Mouse (Mus musculus) neutrophil, adult 5-6 weeks (primary cell): ENCODE data around the gene Csrp2. TPM values are rescaled to one million over a fixed set of nuclear protein-coding genes. Genes with fewer than 3 reads are reported as not detected.
A peak's percentile ranks its signal among the peaks of the same experiment; 100 is the strongest.

ENCODE experiments used
- ATAC-seq: fragments of 151-379, 151-347 bp; 2 replicates; pipeline ENCODE4 v1.8.0; 2017; ENCODE audit warnings: mild to moderate bottlenecking, moderate TSS enrichment; ENCODE audit not compliant: insufficient number of reproducible peaks, poor library complexity, low FRiP score, severe bottlenecking; ENCODE audit errors: extremely low read depth
- total RNA-seq: library from RNA; stranded (forward); fragments of 200-1000 nt; gene quantifications from 2 replicates; pipeline ENCODE4 v1.2.3, GENCODE M21; 2017

Gene Csrp2
- 24.8 and 36.5 TPM in 2 replicates for total RNA-seq

DNA sequence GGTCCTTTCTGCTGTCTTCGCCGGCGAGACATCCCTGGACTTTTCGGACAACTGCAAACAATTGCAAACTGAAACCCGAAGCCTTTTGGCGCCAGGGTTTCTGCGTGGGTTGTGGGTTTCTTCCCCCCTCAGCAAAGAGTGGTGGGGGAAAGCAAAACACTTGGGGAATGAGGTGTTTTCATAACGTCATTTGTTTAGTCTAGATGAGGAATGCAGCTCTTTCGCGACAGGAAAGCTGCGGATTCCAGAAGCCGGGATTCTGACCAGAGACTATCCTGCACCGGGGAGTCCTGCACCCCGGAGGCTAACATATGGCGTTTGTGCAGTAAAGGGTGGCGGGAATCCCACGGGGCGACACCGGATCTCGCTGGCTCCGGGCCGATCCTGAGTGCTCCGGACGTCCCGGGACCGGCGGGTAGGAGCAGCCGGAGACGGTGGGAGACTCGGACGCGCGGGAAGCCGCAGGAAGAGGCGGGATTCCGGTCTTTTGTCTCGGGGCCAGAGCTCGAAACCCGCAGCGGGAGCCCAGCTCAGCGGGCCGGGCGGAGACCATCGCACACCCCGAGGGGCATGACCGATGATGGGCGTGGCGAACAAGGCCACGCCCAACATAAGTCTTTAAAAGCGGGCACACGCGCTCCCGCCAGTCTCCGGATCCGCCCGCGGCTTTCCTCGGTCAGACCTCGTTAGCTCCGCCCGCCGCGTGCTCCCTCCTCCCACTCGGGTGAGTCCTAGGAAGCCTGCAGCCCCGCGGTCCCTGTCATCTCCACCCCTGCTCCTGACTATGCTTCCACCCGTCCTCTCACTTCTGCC lies at the start of gene Csrp2:
TSS of gene Csrp2 (plus strand) at position 259 of the 813 bp plus-strand sequence.
- ATAC-seq, result peak; percentile 80

DNA sequence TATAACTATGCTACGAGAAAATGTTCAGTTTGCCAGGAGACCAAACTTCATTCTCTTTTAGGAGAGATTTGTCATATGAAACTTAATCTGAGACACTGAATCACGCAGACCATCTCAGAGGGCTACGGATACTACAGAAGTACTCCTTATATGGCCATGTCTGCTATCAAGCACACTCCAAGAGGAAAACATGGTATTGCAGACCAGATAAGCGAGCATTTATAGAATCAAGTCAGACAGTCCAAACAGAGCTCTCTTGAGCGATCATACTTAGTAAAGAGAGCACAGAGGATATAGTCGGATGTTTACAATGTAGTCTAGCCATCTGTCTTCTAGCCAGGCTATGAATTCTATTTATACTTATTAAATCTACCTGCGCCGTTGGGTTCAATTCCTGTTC lies 44.7 kb upstream of the Csrp2 start:
- no peak for ATAC-seq

DNA sequence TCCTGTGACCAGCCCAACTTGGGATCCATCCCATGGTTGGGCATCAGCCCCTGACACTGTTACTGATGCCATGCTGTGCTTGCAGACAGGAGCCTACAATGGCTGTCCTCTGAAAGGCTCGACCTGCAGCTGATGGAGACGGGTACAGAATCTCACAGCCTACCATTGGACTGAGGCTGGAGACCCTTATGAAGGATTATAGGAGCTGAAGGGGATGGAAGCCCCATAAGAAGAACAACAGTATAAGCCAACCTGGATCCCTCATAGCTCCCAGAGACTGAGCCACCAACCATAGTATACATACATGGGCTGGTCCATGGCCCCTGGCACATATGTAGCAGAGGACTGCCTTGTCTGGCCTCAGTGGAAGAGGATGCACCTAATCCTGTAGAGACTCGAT lies 42.6 kb upstream of the Csrp2 start:
- no peak for ATAC-seq

DNA sequence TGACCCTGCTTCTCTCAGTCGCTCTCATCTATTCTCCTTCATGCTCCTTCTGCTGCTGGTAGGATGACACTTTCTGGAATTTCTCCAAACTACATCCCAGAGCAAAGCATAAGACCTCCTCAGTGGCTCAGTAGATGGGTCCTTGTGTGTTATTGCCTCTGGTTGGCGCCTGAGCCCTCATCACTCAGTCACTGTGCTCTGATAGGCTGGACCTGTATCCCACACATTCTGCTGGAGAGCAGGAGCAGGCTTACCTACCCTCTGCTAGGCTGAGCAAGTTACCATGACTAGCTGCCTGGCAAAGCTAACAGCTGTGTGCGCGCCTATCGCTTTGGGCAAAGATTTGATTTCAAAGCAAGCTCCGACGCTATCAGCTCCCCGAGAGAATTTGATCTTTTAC lies 41.7 kb upstream of the Csrp2 start:
- ATAC-seq, result no peak

DNA sequence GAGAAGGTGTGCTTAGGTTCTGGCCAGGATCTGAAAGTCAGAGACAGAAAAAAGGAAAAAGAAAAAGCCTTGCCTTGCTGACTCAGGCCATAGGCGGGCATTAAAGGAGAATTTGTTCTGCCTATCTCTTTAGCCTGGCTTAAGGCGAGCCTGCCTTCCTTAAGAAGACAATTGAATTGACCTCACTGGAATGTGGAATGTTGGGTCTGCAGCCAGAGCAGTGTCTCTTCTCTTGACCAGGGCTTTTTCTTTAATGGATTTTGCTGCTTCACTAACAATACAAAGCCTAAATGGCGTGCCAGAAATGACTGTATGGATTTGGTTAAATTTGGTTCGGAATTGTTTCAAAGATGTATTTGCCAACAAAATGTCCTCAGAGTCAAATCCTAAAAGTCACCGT lies 40.9 kb upstream of the Csrp2 start:
- ATAC-seq, result no peak

DNA sequence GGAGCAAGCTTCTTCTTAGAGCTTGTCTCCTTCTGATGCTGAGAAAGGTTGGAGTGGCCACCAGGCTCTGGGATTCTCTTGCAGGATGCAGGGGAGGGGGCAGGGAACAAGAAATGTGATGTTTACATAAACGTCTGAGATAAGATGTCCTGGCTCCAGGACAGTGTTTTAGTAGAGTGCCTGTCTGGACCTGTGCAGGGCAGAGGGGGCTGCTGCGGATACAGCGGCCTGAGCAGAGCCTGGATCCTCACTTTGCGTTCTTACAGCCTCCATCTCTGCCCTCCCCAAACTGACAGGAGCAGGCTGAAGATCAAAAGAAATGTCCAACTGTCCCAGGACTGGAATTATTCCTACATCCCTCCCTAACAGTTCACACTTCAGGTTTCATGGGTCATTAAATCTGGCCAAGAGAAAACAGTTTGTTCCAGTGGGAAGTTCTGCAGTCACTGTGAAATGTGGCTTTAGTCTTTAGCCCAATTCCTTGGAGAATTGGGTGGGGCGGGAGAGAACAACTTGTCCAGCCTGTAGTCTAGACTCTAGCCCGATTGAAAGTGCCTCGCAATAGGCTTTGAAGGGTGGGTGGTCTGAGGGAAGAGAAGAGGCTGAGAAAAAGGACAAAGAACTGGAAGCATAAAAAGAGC lies 40.0 kb upstream of the Csrp2 start:
- ATAC-seq, result no peak

DNA sequence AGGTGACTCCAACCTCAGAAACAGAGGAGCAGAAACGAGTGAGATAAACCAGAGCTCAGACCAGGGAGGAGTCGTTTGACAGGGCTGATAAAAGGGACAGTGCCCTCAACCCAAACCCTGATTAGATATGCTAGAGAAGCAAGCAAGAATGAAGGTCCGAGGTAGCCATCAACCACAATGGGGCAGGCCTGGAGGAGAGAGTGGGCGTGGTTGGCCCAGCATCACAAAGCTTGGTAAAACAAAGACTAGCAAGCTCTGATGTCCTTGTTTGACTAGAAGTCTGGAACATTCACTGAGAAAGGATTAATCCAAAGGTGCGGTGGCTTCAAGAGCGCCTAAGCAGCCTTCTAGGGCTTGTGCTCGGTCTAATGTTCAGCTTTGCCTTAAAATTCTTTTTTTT lies 38.2 kb upstream of the Csrp2 start:
- no peak for ATAC-seq

DNA sequence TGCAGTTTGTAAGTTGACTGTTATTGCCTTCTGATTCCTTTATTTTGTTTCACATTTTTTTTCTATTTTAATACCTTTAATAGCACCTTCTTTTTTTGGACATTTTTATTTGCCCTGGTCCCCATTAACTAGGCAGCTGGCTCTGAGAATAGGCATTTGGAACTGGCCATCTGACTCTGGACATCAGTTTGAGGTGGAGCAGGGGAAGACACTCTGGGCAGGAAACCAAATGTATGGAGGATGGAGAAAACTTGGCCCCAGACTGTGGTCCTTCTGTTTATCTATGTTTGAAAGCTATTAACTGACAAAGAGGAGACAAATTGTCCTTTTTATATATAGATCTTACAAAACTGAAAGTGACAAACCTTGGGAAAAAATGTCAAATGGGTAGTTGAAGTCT lies 36.9 kb upstream of the Csrp2 start:
- ATAC-seq, result no peak

DNA sequence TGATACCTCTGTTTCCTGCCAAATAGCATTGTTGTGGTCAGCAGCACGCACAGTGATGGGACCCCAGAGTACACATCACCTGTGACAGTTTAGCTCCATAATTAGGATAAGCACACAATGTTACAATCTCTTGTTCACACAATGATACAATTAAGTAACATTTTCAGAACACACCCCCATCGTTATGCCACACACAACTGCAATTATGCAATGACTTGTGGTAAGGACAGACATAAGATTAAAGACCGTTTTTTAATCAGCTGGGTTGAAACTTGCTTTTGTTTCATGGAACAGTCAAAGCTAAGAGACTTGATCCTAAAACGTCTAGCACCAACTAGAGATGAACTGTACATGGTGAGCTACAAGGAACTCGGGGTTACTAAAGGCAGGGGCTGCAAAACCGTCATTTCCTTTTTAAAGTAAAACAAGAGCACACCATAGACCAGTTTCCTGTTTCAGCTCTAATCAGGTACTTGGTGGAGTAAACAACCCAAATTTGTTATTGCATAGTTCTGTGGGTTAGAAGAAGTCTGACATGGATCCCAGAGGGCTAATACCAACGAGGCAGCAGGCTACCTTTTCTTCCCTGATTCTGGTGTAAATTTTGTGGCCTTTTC lies 28.8 kb upstream of the Csrp2 start:
- ATAC-seq, result peak; percentile 59

DNA sequence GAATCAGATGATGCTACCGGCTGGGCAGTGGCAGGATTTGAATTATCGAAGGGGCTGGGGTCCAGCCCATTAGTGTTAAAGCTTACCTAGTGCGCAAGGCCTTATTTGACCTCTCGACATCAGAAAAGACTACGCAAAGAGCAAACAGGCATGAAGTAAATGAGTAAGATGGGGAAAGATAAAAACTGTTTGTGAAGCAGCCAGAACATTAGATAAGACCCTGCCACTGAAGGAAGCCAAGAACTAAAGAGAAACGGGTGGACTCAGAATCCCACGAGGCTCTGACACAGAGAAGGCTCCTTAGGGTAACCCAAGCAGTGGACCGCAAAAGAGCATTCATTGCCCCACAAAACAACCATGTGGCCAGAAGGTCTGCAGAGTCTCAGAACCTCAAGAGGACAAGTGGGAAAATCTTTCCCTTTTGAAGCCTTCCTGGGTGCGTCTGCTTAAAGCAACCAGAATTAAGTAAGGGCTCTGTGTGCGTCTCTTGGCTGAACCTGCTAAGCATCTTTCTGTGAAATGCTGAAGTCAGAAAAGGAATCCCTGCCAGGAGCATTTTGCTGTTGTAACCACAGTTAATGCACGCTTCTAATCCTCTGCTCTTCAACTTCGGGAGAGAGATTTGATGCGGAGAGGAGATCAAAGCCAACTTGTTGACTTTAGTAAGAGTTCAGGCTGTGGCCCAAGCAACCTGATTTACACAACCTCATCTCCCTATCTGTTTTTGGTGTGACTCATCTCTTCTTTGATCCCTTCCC lies 19.7 kb upstream of the Csrp2 start:
- ATAC-seq, result no peak

DNA sequence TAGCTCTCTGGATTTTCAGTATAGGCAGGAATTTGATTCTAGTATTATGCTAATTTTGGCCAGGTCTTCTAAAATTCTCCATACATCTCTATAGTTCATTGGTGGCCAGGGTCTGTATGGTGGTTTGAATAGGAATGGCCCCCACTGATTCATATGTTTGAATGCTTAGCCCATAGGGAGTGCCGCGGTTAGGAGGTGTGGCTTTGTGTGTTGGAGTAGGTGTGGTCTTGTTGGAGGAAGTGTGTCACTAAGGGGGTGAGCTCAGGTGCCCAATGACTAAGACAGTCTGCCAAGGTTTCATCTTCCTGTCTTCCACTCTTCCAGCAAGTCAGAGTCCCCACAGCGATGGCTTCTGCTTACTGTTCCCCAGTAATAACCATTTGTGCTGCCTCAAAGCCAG lies 15.7 kb upstream of the Csrp2 start:
- ATAC-seq, result no peak

DNA sequence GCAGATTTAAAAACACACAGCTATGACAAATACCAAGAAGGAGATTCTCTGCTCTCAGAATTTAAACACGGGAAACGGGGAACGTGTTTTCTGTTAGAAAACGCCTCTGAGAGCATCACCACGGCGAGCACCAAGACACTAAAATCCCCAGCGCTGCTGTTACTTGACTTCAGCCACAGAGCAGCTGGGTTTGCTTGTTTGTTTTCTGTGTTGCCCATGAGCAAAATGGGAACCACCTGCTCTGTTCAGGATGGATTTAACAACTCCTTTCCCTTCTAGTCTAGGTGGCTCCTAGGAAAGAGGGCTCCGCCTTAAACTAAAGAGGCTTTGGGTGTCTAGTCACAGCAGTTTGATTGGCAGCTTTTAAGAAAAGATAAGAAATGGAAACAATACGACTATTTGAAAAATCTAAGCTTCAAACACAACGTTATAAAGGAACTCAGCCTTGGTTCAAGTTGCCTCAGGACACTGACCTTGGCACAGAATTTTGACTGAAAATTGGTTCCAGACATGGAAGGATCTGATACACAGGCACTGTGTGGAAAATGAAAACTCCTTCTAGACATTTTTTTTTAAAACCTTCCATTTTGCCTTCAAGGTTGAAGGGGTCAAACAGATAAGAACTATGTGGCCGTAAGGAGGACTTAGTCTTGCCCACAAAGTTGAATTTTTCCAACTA lies 2.8 kb upstream of the Csrp2 start:
- no peak for ATAC-seq

DNA sequence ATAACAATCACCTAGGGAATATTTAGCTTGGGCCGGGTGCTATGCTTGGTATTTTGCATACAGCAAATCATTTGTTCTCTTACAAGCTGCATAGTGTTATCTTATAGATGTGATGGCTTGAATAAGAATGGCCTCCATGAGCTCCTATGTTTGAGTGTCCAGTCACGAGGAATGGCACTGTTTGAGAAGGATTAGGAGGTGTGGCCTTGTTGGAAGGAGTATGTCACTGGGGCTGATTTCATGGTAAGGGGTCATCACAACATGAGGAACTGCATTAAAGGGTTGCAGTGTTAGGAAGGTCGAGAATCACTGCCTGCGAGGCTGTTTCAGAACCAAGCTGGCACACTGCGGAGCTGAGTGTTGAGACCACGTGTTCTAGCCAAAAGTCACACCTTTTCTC lies 2.1 kb upstream of the Csrp2 start:
- no peak for ATAC-seq

DNA sequence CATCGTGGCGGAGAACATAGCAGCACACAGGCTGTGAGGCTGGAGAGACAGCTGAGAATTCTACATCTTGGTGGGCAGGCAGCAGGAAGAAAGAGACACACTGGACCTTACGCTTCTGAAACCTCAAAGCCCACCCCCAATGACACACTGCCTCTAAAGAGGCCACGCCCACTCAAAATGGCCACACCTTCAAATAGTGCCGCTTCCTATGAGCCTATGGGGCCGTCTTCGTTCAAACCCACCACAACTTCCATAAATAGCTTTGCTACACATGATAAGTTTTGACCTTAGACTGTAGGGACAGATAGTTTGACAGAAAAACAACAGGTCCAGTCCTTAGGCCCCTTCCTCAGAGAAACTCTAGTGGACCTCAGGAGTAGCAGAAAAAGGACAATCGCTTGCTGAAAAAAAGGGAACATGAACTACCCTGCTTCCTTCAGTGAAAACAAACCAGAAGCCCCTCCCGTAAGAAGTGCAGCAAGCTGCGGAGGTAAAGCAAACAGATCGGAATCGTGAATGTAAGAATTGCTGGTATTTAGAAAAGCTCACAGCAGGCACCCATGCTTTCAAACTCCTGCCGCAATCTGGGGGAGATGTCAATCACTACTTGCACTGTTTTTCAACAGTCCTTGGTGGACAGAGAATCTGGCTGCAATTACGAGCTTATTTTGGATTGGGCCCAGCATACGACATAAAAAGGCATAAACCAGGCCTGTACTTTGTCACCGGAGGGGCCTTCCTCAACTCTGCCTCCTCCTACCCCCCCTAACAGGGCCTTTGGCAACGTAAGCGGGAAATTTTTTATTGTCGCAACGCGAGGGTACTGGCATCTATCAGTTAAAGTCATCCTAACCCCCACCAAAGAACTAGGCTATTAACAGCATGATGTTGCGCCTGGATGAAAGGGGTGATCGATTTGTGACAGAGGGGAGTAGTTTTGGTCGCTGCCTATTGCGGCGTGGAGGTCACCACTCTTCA lies 886 bp upstream of the Csrp2 start:
- ATAC-seq, result peak; percentile 34

DNA sequence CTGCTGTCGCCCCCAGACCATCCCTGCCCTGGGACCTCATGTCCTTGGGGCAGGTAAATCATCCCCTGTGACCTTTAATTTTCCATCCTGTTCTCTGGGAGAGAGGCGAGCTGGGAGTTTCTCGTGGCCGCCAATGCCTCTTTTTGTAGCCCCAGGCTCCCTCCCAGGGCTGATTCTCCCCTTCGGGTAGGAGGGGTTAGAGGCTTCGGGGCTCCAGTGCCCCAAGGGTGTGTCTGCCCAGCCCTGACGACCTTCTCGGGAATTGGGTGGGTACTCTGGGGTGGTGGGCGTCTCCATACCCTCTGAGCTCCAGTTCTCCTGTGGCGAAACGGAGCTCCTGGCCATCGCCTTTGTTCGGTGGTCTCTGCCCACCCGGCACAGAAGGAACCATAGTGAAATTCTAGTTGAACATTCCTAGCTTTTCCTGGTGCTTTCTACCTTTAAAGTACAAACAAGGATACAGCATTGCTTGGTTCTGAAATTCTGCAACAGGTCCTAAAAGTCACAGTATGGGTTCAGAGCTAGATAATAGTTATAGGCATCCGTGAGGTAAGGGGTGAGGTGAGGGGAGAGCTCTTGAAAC lies 870 bp downstream of the Csrp2 start:
- ATAC-seq, result no peak

DNA sequence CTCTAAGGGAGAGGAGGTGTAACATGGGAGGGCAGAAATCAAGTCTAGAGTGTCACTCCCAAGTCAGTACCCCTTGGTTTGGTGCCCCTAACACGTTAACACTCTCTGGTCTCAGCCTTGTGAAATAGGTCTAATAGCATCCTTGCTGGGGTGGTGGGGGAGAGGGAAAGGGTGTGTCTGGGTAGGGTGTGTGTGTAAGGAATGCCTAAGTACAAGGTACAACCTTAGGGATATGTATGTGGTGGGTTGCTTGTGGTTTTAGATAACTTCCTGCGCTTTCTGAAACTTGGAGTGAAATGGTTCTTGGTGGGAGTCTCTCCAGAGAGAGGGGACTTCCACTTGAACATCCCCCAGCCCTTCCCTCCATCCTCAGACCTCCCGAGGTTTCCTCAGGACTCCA lies 2.3 kb downstream of the Csrp2 start:
- ATAC-seq, result no peak

DNA sequence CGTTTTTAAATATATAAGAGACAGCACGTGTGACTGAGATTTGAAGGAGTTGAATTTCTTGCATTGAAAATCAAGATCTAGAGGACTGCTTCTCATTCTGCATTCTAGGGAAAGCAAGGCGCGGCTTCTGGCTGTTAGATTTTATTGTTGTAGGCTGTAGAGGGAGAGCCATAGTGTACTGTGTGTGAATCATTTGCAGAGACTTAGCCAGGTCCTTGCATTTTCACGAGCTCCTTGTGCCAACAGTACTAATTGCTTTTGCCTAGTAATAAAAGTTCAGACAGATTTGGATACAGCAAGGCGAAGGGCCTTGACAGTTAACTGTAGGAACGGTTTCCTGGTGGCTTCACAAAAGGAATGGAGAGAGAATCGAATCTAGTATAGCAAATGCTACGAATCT lies 3.0 kb downstream of the Csrp2 start:
- ATAC-seq, result no peak

DNA sequence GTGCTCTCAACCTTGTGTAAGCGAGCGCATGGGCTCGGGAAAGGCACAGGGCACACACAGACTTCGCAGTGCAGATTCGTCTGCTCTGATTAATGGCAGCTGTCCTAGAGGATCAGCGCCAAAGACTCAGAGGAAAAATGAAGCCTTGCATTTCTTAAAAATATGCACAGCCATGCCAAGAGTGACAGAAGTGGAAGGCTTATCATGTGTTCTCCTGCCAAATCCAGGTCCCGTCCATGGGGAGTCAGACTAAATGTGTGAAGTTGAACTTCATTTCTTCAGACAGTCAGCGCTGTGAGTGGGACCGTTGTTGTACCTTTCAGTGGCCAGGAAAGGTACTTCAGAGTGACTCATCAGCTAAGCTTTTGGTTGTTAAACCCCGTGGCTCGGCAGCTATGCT lies 7.9 kb downstream of the Csrp2 start:
- ATAC-seq, result no peak
